Mouse (Mus musculus): ENCODE data around the gene Gypa. TPM values are rescaled to one million over a fixed set of nuclear protein-coding genes. Genes with fewer than 3 reads are reported as not detected.
A peak's percentile ranks its signal among the peaks of the same experiment; 100 is the strongest.

Gene Gypa
- 1.7 TPM in 1 of 2 replicates, not detected in the other for total RNA-seq (2014; rRNA removed)
- 0.32 and 0.37 TPM in 2 replicates for polyA plus RNA-seq (2015; fragmentation: Nextera tagmentation; extraction: Ambion mirVana)

DNA sequence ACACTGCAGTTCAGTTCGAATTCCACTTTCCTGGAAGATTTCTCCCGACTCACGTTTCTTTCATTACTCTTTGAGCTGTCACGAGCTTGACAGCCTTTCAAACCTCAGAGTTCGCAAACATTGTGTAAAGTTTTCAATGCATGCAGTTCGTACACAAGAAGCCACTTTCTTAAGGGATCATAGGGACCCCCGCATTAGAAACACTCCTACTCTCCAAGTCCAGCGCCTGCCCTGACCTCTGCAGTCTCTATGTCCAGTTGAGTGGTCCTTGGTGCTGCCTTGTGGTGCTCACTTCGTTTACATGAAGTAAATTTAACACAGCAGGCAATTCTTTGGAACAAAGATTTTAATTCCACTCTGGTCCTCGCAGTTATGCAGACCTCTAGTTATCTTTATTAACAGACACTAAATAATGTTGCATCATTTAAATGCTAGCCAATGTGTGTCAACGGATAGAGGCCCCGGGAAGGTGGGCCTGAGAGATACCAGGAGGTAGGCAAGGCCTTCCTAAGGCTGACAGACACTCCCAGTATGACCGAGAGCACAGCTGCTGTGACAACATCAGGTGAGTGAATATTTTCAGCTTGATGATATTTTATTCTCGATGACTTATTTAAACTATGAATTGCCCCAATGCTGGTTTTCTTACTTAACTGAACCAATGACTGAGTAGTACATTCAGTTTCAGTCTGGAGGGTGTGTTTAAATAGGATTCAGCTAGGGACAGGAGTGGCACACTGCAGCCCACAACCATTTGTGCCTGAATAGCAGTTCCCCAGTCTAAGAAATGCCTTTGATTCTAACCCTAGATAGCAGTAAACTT is at the start of gene Gypa:
Gene Gypa, plus strand, starts transcription at position 259 of the 823 bp plus-strand sequence.
- 27% methylated on average over 14 of the region's 14 CpGs for WGBS

DNA sequence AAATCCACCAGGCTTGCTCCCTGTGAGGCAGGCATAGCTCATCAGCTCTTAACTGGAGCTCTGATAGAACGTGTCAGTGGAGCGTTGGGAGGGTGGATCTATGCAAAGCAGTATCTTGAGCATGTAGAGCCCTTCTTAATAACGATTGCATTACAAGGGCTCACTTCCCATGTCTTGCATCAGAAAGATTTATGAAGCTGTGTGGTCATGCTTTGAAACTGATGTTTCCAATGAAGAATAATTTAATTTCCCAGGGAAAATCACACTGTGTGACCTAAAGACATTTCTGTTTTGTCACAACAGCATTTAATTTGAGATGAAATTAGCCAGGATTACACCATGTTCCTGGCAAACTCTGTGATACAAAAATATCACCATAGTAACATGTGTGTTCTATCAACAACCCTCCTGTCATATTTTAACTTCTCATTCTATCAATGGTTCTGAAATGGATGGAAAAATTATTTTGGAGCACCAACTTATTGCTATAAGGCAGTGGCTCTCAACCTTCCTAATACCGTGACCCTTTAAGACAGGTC is 49.0 kb upstream of the Gypa start:
- H3K36me3 ChIP-seq (ENCODE audit: insufficient read depth, low read length), result no peaks in the 10 kb centered on the region
- ATAC-seq (ENCODE audit: low FRiP score) (no peak), DNase-seq (ENCODE audit: low spot score) (no peak)
- H3K4me1 ChIP-seq (ENCODE audit: insufficient read depth, low read length), result no peaks in the 10 kb centered on the region
- no peaks in the 10 kb centered on the region for H3K9me3 ChIP-seq (ENCODE audit: low read length)
- H3K27me3 ChIP-seq (ENCODE audit: insufficient read depth, low read length), result no peaks in the 10 kb centered on the region
- TF ChIP-seq CTCF (IDR thresholded peaks at IDR 0.05), result no peak
- H3K27ac ChIP-seq (ENCODE audit: low read depth, low read length), result no peak overlapping the region
- 84% methylated on average over 4 of the region's 4 CpGs for WGBS
- H3K4me3 ChIP-seq (ENCODE audit: low read depth, low read length), result no peak overlapping the region
- H3K4me2 ChIP-seq (ENCODE audit: low read depth, low read length, poor library complexity, severe bottlenecking), result no peak overlapping the region
- no peak overlapping the region for H3K9ac ChIP-seq (replicated peaks; ENCODE audit: low read length, poor library complexity, severe bottlenecking)

More for the DNA sequence above, at the start of gene Gypa:
- no peak for TF ChIP-seq CTCF (IDR thresholded peaks at IDR 0.05)
- Histone ChIP-seq H3K4me3 (ENCODE audit: low read depth, low read length) (peak within 1 kb of the TSS; percentile 45), H3K4me1 (ENCODE audit: insufficient read depth, low read length) (no peaks in the 10 kb centered on the region), H3K9me3 (ENCODE audit: low read length) (no peaks in the 10 kb centered on the region), H3K27ac (ENCODE audit: low read depth, low read length) (0 out of 2 replicates have a peak within 1 kb of the TSS, but pooled peaks have one; percentile 43), H3K27me3 (ENCODE audit: insufficient read depth, low read length) (no peaks in the 10 kb centered on the region), H3K9ac (replicated peaks; ENCODE audit: low read length, poor library complexity, severe bottlenecking) (no peak within 1 kb of the TSS), H3K4me2 (ENCODE audit: low read depth, low read length, poor library complexity, severe bottlenecking) (peak within 1 kb of the TSS; percentile 71), H3K36me3 (ENCODE audit: insufficient read depth, low read length) (no peaks in the 10 kb centered on the region)
- no peak for ATAC-seq (ENCODE audit: low FRiP score)
- DNase-seq (ENCODE audit: low spot score), result no peak

DNA sequence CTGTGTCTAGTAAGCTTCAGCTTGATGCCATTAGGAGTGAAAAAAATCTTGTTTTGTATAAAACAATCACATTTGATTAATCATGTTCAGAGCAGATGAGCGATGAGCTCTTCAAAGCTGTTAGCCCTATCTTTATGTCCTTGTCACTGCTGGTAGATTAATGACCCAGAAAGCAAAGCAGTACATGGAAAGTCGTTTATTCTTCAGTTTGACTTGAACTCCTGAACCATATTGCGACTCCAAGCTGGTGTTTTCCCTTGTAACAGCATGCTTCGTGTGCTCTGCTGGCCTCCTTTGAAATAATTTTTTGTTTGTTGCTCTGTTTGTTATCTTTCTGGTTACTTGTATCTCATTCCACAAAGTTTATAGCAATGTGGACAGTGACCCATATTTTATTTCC is 46.4 kb upstream of the Gypa start:
- H3K27ac ChIP-seq (ENCODE audit: low read depth, low read length), result no peak overlapping the region
- no peaks in the 10 kb centered on the region for H3K27me3 ChIP-seq (ENCODE audit: insufficient read depth, low read length)
- no peak overlapping the region for H3K4me3 ChIP-seq (ENCODE audit: low read depth, low read length)
- DNase-seq (ENCODE audit: low spot score), result no peak
- WGBS, result 86% methylated on average over 4 of the region's 4 CpGs
- no peak overlapping the region for H3K4me2 ChIP-seq (ENCODE audit: low read depth, low read length, poor library complexity, severe bottlenecking)
- no peaks in the 10 kb centered on the region for H3K36me3 ChIP-seq (ENCODE audit: insufficient read depth, low read length)
- no peak overlapping the region for H3K9ac ChIP-seq (replicated peaks; ENCODE audit: low read length, poor library complexity, severe bottlenecking)
- no peak for ATAC-seq (ENCODE audit: low FRiP score)
- no peak for TF ChIP-seq CTCF (IDR thresholded peaks at IDR 0.05)
- no peaks in the 10 kb centered on the region for H3K4me1 ChIP-seq (ENCODE audit: insufficient read depth, low read length)
- no peaks in the 10 kb centered on the region for H3K9me3 ChIP-seq (ENCODE audit: low read length)

- peak; percentile 19 for DNase-seq (ENCODE audit: low spot score)
- 43% methylated on average over 19 of the region's 19 CpGs for WGBS
- H3K4me3 ChIP-seq (ENCODE audit: low read depth, low read length), result no peak overlapping the region
- no peaks in the 10 kb centered on the region for H3K9me3 ChIP-seq (ENCODE audit: low read length)
- H3K27ac ChIP-seq (ENCODE audit: low read depth, low read length), result no peak overlapping the region
- no peak overlapping the region; the same call in 1 of the 2 replicates for H3K4me2 ChIP-seq (ENCODE audit: low read depth, low read length, poor library complexity, severe bottlenecking)
- H3K27me3 ChIP-seq (ENCODE audit: insufficient read depth, low read length), result no peaks in the 10 kb centered on the region
- no peak overlapping the region for H3K9ac ChIP-seq (replicated peaks; ENCODE audit: low read length, poor library complexity, severe bottlenecking)
- no peaks in the 10 kb centered on the region for H3K36me3 ChIP-seq (ENCODE audit: insufficient read depth, low read length)
- ATAC-seq (ENCODE audit: low FRiP score), result 0 out of 2 replicates have a peak, but pooled peaks have one; percentile 52
- H3K4me1 ChIP-seq (ENCODE audit: insufficient read depth, low read length), result no peaks in the 10 kb centered on the region
- no peak for TF ChIP-seq CTCF (IDR thresholded peaks at IDR 0.05)
Measured at GRCm38 (mm10) chr8:80451938-80452690, 41.5 kb upstream of the Gypa start.

DNA sequence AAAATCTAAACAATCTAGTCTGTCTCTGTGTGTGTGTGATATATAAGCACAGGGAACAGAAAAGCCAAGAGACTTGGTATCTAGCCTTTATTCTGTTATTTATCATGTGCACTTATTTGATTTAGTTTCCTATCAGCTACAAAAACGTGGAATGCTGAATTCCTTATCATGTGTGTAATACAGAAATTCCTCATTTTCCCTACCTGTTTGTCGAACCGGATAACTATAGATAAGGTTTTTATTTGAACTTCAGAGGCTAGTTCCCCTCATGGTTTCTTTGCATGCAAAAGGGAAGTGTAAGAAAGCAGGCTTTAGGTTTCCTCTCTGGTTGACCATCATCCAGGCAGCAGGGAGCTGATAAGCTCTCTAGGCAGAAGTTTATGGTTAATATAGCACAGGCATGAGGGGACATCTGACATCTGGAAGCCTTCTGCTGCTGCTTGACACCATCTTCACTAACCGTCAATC is 30.1 kb upstream of the Gypa start:
- no peaks in the 10 kb centered on the region for H3K9me3 ChIP-seq (ENCODE audit: low read length)
- no peak overlapping the region for H3K4me2 ChIP-seq (ENCODE audit: low read depth, low read length, poor library complexity, severe bottlenecking)
- no peak for ATAC-seq (ENCODE audit: low FRiP score)
- WGBS, result 80% methylated on average over 4 of the region's 4 CpGs
- H3K4me3 ChIP-seq (ENCODE audit: low read depth, low read length), result no peak overlapping the region
- no peaks in the 10 kb centered on the region for H3K36me3 ChIP-seq (ENCODE audit: insufficient read depth, low read length)
- H3K4me1 ChIP-seq (ENCODE audit: insufficient read depth, low read length), result no peaks in the 10 kb centered on the region
- H3K27me3 ChIP-seq (ENCODE audit: insufficient read depth, low read length), result no peaks in the 10 kb centered on the region
- no peak overlapping the region for H3K9ac ChIP-seq (replicated peaks; ENCODE audit: low read length, poor library complexity, severe bottlenecking)
- TF ChIP-seq CTCF (IDR thresholded peaks at IDR 0.05), result no peak
- DNase-seq (ENCODE audit: low spot score), result no peak
- no peak overlapping the region for H3K27ac ChIP-seq (ENCODE audit: low read depth, low read length)

Measured in midbrain, postnatal 0 days (tissue).